Mouse (Mus musculus) heart, embryonic 16.5 days (tissue): ENCODE results near the gene Pnkd. TPM values are rescaled to one million over a fixed set of nuclear protein-coding genes. Genes with fewer than 3 reads are reported as not detected.
A peak's percentile ranks its signal among the peaks of the same experiment; 100 is the strongest.

Experiments
- ATAC-seq: fragments of 200-750 bp; cut with Nextera tagmentation; replicated peaks from 2 replicates; pipeline ENCODE4 v1.8.0; 2017; ENCODE audit warnings: moderate number of reproducible peaks; ENCODE audit not compliant: insufficient read depth, low FRiP score; ENCODE audit errors: extremely low read depth
- H3K27ac ChIP-seq: fragments of 300-500 bp; sonication (generic); 2 replicates; pipeline ENCODE4 v1.5.1; 2014; ENCODE audit warnings: mild to moderate bottlenecking, low read length, control low read depth, moderate library complexity
- H3K27me3 ChIP-seq: fragments of 300-500 bp; sonication (generic); 2 replicates; pipeline ENCODE4 v1.6.1; 2014; ENCODE audit warnings: low read length, mixed read lengths; ENCODE audit not compliant: control insufficient read depth, insufficient read depth
- H3K36me3 ChIP-seq: fragments of 300-500 bp; sonication (generic); 2 replicates; pipeline ENCODE4 v1.6.1; 2014; ENCODE audit not compliant: control insufficient read depth, insufficient read depth
- H3K4me1 ChIP-seq: fragments of 300-500 bp; sonication (generic); 2 replicates; pipeline ENCODE4 v1.6.1; 2014; ENCODE audit warnings: low read length, mixed read lengths; ENCODE audit not compliant: control insufficient read depth, insufficient read depth
- H3K4me2 ChIP-seq: fragments of 300-500 bp; sonication (generic); 2 replicates; pipeline ENCODE4 v1.6.1; 2014; ENCODE audit warnings: low read depth, mild to moderate bottlenecking, control low read depth, low read length
- H3K4me3 ChIP-seq: fragments of 300-500 bp; sonication (generic); 2 replicates; pipeline ENCODE4 v1.5.1; 2014; ENCODE audit warnings: mild to moderate bottlenecking, control low read depth, low read length
- H3K9ac ChIP-seq: fragments of 300-500 bp; sonication (generic); 2 replicates; pipeline ENCODE4 v1.6.1; 2014; ENCODE audit warnings: low read length, control low read depth
- H3K9me3 ChIP-seq: fragments of 300-500 bp; sonication (generic); replicated peaks from 2 replicates; pipeline ENCODE4 v1.6.1; 2016; ENCODE audit warnings: low read length; ENCODE audit not compliant: control insufficient read depth
- WGBS: fragments of 180-500 bp; shearing (Covaris S2); extraction: QIAGEN DNeasy Blood & Tissue Kit; methylation state at CpG from one replicate; pipeline ENCODE4 v1.1.7; 2014; 5-methylcytosine and 5-hydroxymethylcytosine counted together
- polyA plus RNA-seq: library from polyadenylated mRNA; unstranded; fragments of >200 nt; fragmentation: Nextera tagmentation; extraction: Ambion mirVana; gene quantifications from 2 replicates; pipeline ENCODE4 v1.2.1, GENCODE M21; 2015

Pnkd gene
- polyA plus RNA-seq, 1 experiment from 2014 or later, result 324 TPM

DNA sequence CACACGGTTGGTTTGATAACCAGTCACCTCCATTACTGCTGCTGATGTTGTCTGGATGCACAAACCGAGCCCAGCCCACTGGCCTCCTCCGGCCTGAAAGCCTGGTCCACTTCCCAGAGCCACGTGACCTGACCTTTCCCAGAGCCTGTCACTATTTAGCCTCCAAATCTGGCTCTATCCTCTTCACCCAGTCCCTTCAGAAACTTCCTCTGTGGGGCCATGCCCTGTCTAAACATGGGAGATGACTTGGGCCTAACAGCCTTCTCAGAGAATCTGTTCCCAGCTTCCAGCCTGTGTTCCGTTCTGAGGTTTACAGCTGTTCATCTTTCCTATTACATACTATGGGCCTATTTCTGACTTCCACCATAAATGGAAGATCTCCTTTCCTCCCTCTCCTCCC is 78.7 kb downstream of the Pnkd start:
- ATAC-seq, result no peak
- H3K4me1 ChIP-seq, result peaks cover 4% of the 10 kb centered on the region; the same call in 1 of the 2 replicates
- H3K27me3 ChIP-seq, result 0 out of 2 replicates have a peak, but pooled peaks cover 3% of the 10 kb centered on the region
- H3K4me2 ChIP-seq, result no peak overlapping the region
- 69% methylated on average over 5 of the region's 5 CpGs for WGBS
- no peak overlapping the region for H3K4me3 ChIP-seq
- no peaks in the 10 kb centered on the region for H3K9me3 ChIP-seq
- no peak overlapping the region for H3K9ac ChIP-seq
- no peak overlapping the region for H3K27ac ChIP-seq
- H3K36me3 ChIP-seq, result no peaks in the 10 kb centered on the region

DNA sequence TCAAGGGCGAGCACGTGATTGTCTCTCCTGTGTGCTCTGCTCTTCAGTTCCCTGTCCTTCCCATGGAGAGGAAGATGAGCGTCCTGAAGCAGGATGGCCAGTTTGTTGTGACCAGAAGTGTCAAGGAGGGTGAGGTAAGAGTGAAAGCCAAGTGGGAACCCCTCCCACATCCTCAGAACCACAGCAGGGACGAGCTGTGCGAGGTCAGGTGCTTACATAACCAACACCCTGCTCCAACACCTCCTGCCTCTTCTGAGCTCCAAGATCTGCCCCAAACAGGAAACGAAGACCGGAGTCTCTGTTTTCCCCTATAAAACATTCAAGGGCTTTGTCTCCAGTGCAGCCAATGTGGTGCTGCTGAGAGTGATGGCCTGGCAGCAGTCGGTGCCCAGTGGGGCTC is 79.5 kb downstream of the Pnkd start:
- 64% methylated on average over 8 of the region's 8 CpGs for WGBS
- Histone ChIP-seq H3K9me3 (no peaks in the 10 kb centered on the region), H3K4me2 (no peak overlapping the region), H3K27ac (no peak overlapping the region), H3K9ac (no peak overlapping the region), H3K27me3 (0 out of 2 replicates have a peak, but pooled peaks cover 3% of the 10 kb centered on the region), H3K36me3 (no peaks in the 10 kb centered on the region), H3K4me1 (peaks cover 4% of the 10 kb centered on the region; the same call in 1 of the 2 replicates), H3K4me3 (no peak overlapping the region)
- ATAC-seq, result no peak

DNA sequence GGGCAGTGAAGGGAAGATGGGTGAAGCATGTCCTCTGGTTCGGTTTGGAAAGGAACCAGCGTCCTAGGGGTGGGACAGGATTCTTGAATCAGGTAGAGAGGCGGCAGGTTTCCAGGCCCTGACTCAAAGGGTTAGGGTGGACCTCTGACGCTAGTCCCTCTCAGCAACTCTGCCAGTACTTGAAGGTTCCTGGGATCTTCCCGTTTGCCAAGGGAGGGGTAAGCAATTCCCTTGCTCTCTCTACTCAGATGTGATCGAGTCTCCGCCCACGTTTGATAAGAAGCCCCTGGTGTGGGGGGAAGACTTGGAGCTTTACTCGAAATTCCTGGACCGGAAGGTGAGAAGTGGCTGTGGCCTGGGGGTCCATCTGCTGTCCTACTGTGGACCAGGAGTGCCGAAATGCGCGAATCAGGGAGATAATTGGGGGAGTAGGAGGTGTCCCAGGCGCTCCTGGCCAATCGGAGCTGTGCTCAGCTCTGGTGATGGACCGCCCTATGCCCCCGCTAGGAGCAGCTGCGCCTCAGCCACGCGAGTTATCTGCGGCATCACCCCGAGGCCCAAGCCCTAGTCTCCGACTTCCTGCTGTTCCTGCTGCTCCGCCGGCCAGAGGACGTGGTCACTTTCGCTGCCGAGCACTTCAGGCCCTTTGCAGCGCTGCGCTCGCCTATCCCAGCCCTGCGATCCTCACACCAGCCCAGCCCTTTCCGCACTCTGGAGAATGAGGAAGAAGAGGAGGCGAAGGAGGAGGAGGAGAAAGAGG is 83.3 kb downstream of the Pnkd start:
- 6% methylated on average over 34 of the region's 34 CpGs for WGBS
- H3K9ac ChIP-seq, result peak overlapping the region; percentile 63
- H3K4me2 ChIP-seq, result peak overlapping the region; percentile 75
- H3K4me1 ChIP-seq, result peaks cover 4% of the 10 kb centered on the region; the same call in 1 of the 2 replicates
- H3K27me3 ChIP-seq, result 0 out of 2 replicates have a peak, but pooled peaks cover 3% of the 10 kb centered on the region
- peak overlapping the region; percentile 46 for H3K4me3 ChIP-seq
- 0 out of 2 replicates have a peak overlapping the region, but pooled peaks have one; percentile 26 for H3K27ac ChIP-seq
- ATAC-seq, result peak; percentile 71
- H3K36me3 ChIP-seq, result no peaks in the 10 kb centered on the region
- H3K9me3 ChIP-seq, result no peaks in the 10 kb centered on the region

DNA sequence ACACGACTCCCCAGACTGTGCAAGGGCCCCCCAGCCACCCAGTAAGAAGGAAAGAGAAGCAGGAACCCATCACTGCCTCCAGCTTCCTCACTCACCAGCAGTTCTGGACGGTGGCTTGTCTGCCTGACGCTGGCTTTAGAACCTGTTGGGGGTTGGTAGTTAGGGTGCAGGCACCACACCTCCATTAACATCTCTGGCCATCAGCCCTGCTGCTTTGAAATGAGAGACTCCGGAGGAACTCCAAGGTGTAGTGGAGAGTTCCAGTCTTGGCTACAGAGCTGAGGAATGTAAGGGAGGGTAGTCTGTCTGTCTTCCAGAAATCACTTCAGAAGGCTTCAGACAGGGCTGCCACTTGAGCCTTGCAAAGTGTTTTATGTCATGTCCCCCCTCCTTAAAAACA is 85.3 kb downstream of the Pnkd start:
- no peak overlapping the region for H3K4me3 ChIP-seq
- H3K9ac ChIP-seq, result no peak overlapping the region
- H3K9me3 ChIP-seq, result no peaks in the 10 kb centered on the region
- no peaks in the 10 kb centered on the region for H3K36me3 ChIP-seq
- 38% methylated on average over 4 of the region's 4 CpGs for WGBS
- H3K27me3 ChIP-seq, result 0 out of 2 replicates have a peak, but pooled peaks cover 3% of the 10 kb centered on the region
- no peak overlapping the region for H3K27ac ChIP-seq
- H3K4me1 ChIP-seq, result peaks cover 10% of the 10 kb centered on the region
- ATAC-seq, result no peak
- H3K4me2 ChIP-seq, result no peak overlapping the region

DNA sequence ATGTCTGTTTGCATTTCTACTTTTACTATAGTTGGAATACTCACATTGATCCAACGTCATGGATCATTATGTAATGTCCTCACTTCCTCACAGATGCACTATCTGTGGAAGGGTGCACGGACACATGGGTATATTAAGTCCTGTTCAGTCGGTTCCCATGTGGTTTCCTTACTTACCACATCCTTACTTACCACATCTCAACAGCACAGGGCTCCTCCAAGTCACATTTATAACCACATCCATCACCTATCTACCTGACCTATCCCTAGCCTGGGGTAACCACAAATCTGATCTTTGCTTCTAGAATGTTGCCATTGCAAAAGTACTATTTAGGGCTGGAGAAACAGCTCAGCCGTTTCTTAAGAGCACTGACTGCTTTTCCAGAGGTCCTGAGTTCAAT is 88.6 kb downstream of the Pnkd start:
- no peak overlapping the region for H3K9ac ChIP-seq
- H3K4me2 ChIP-seq, result no peak overlapping the region
- ATAC-seq, result no peak
- peaks cover 7% of the 10 kb centered on the region for H3K4me1 ChIP-seq
- H3K27me3 ChIP-seq, result no peaks in the 10 kb centered on the region
- H3K9me3 ChIP-seq, result no peaks in the 10 kb centered on the region
- no peak overlapping the region for H3K27ac ChIP-seq
- no peak overlapping the region for H3K4me3 ChIP-seq
- H3K36me3 ChIP-seq, result no peaks in the 10 kb centered on the region
- WGBS, result 63% methylated on average over 4 of the region's 4 CpGs

DNA sequence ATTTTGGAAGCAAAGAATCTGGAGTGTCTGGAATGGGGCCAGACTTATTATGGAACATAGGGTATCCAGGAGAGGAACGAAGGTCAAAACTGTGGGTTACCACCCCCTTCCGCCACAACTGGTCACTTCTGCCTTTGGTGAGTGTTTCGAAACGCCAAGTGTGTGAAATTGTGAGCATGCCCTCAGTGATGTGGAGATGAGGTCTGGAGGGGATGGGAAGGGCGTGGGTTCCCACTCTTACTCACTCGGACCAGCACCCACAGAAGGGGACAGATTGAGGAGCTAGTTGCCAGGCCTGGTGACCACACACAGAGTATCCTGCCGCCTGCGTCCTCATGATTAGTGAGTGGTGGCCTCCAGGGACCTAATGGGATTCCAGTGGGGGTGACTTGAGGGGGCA is 90.2 kb downstream of the Pnkd start, which contains the start of gene Slc11a1:
Gene Slc11a1, plus strand, starts transcription at position 216 of the 400 bp plus-strand sequence.
- Histone ChIP-seq H3K27ac (no peak within 1 kb of the TSS), H3K27me3 (no peaks in the 10 kb centered on the region), H3K9ac (peak within 1 kb of the TSS; percentile 29; the same call in 1 of the 2 replicates), H3K36me3 (no peaks in the 10 kb centered on the region), H3K9me3 (no peaks in the 10 kb centered on the region), H3K4me1 (peaks cover 7% of the 10 kb centered on the region), H3K4me3 (no peak within 1 kb of the TSS), H3K4me2 (no peak within 1 kb of the TSS)
- WGBS, result 68% methylated on average over 8 of the region's 8 CpGs
- ATAC-seq, result no peak

DNA sequence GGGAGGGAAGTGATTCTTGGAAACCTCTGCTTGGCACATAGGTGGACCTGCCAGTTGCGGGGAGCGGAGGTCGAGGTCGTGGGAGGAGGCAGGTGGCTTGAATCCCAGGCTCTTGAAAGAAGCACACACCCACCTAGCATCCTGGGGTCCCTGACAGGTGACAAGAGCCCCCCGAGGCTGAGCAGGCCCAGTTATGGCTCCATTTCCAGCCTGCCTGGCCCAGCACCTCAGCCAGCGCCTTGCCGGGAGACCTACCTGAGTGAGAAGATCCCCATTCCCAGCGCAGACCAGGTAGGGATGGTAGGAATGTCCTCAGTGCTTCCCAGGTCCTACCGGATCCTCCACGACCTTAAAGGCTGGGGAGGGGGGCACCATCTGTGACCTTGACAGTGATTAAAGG is 90.8 kb downstream of the Pnkd start:
- 0 out of 2 replicates have a peak overlapping the region, but pooled peaks have one; percentile 29 for H3K9ac ChIP-seq
- ATAC-seq, result no peak
- no peak overlapping the region for H3K4me3 ChIP-seq

DNA sequence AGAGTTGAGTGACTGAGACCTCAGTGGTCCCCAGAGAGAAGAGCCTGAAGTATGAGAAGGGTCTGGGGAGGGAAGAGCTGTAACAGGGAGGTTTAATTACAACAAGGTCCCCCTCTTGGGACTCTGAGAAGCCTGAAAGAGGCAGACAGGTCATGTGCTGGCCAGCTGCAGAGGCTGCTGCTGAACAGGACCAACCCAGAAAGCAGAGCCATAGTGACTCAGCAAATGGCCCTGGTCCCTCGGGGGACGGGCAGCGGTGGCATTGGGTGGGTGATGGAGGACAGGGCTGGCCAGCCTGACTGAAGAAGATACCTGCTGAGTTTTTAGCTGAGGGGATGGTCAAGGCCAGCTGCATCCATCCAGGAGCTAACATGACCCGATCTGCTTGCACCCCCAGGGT is 91.7 kb downstream of the Pnkd start:
- Histone ChIP-seq H3K9me3 (no peaks in the 10 kb centered on the region), H3K4me2 (no peak overlapping the region), H3K9ac (no peak overlapping the region), H3K4me3 (no peak overlapping the region), H3K27me3 (no peaks in the 10 kb centered on the region), H3K36me3 (no peaks in the 10 kb centered on the region), H3K27ac (no peak overlapping the region), H3K4me1 (peaks cover 7% of the 10 kb centered on the region)
- WGBS, result 84% methylated on average over 4 of the region's 4 CpGs
- no peak for ATAC-seq

More for the DNA sequence above, 90.8 kb downstream of the Pnkd start:
- Histone ChIP-seq H3K4me1 (peaks cover 7% of the 10 kb centered on the region), H3K4me2 (no peak overlapping the region), H3K27me3 (no peaks in the 10 kb centered on the region), H3K36me3 (no peaks in the 10 kb centered on the region), H3K9me3 (no peaks in the 10 kb centered on the region), H3K27ac (no peak overlapping the region)
- WGBS, result 74% methylated on average over 10 of the region's 10 CpGs

DNA sequence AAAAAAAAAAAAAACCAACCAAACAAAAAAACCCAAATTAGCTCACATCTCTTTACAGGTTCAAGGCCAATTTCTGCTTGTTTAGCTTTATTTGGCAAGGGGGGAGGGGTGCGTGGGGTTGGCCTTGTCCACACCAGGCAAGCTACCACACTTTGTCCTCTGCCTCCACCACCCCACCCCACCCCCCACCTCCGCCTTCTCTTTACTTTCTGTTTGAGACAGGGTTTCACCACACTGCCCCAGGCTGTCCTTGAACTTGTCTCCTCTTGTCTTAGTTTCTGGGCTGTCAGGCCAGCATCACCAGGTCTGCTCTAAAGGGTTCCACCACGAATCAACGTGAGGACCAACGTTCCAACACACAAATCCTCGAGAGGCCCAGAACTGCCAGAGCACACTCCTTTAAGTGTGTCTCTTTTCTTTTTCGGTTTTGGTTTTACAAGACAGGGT is 94.4 kb downstream of the Pnkd start:
- 79% methylated on average over 7 of the region's 7 CpGs for WGBS
- Histone ChIP-seq H3K27me3 (no peaks in the 10 kb centered on the region), H3K9ac (no peak overlapping the region), H3K9me3 (no peaks in the 10 kb centered on the region), H3K4me3 (no peak overlapping the region), H3K27ac (no peak overlapping the region), H3K36me3 (no peaks in the 10 kb centered on the region), H3K4me2 (no peak overlapping the region), H3K4me1 (peaks cover 7% of the 10 kb centered on the region)
- ATAC-seq, result no peak
